Mouse (Mus musculus) lung, adult 18-20 months (tissue): ENCODE data around the gene Kif1b.

Experiments used
- DNase-seq, 2 experiments: peaks; one replicate each; pipeline ENCODE4 v3.0.0; 2022; ENCODE audit warnings: mixed read lengths in 2 of 2

The Kif1b gene

DNA sequence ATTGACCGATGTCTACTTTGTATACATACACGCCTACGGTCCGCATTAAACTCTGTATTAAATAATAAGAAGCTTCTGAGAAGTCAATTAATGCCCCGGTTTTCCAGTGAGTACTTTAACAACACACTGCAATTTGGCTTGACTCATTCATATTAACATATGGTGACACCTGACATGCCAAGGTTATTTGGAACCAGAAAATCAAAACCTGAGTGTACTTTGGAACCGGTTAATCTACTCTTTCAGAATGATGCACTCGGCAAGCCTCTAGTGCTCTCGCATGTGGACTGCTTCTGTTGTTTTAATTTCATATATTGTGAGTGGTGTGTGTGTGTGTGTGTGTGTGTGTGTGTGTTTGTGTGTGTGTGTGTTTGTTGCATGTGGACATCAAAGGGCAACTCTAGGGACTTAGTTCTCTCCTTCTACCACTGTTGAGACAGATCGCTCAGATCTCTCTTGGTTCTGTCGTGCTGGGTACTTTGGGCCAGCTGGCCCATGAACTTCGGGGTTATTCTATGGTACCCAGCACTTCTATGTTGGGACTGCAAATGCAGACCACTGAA lies 6.9 kb upstream of the Kif1b start:
- DNase-seq, result no peak

DNA sequence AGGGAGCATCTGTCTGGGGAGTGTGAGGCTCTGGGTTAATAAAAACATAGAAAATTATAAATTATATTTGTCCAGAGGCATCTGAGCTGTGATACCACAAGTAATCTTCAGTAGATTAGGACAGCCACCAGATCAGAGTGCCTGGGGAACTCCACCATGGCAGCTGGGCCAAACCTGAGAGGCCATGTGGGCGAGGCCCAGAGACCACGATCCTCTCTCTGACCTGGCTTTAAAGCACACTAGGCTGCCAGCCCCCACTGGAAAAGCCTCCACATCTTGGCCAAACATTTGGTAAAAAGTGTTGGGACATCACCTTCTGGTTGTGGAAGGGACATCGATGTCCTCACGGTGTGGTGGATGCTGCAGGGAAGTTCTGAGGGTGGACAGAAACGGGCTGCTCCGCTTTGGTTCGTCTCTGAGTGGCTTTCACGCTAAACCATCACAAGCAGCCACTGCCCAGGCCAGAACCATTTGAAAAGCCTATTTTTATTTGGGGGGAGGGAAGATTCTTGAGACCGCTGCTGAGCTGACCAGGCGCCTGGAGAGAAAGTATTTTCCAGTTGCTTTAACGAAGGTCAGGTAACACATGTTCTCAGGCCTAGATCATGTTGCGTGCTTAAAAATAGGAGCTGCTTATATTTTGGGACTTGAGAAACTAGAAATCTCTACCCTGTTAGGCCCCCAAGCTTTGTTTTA lies 6.2 kb upstream of the Kif1b start:
- no peak for DNase-seq

DNA sequence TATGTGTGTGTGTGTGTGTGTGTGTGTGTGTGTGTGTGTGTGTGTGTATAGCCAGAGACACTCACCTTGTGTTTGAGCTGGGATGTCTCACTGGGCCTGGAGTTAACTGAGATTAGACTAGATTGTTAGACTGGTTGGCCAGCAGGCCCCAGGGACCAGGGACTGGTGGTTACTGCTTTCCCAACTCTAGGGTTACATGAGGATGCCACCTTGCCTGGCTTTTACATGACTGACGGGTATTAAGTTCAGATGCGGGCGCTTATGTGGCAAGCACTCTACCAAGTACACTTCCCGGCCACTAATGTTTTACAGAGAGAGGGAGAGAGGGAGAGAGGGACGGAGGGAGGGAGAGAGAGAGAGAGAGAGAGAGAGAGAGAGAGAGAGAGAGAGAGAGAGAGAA lies 4.5 kb upstream of the Kif1b start:
- no peak for DNase-seq

DNA sequence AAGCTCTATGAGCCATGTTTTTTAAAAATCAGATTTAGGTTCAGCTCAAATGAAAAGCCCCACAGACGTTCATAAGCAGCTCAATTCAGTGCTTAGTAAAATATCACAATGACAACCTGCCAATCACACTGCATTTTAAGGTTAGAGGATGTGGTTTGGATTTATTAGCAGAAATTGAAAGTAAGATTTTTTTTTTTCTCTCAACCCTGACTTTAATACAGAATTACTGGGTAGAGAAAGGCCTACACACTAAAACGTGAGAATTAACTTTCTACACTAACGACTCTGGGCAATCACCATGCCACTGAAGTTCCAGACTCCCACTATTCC lies 963 bp upstream of the Kif1b start:
- DNase-seq, result no peak

DNA sequence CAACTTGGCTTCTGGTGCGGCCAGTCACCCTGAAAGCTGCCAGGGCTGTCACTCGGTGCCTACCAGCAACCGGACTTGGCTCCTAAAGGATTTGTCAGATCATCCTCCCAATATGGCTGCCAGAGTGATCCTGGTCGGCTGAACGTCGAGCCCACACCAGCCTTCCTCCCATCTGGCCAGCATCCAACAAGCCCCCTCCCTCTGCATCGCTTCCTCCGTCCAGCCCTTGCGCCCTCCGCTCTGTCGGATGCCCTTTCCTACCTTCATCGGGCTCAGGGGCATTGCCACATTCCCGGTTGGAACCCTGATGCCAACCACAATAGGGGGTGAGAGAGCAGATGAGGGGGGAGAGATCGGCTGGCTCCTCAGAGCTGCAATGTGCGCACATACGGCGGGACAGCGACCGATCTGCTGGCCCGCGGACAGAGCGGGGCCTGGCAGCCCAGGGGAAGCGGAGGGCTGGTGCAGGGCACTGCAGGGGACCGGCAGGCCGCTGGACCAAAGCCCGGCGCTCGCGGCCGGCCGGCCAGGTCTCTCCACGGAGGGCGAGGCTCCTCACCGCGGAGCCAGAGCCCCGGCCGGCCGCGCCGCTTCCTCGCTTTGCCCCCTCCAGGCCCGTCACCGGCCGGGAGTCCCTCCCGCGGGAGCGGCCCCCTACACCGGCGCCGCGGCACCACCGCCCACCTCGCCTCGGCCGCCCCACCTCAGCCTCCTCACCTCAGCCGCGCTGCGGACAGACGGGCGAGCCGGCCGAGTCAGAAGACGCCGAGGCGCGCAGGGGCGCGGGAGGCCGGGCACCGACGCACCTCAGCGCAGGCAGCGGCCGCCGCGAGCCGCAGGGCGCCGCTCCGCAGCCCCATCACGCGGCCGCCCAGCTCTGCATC lies 539 bp downstream of the Kif1b start:
- DNase-seq, result peak; percentile 82 to 85

DNA sequence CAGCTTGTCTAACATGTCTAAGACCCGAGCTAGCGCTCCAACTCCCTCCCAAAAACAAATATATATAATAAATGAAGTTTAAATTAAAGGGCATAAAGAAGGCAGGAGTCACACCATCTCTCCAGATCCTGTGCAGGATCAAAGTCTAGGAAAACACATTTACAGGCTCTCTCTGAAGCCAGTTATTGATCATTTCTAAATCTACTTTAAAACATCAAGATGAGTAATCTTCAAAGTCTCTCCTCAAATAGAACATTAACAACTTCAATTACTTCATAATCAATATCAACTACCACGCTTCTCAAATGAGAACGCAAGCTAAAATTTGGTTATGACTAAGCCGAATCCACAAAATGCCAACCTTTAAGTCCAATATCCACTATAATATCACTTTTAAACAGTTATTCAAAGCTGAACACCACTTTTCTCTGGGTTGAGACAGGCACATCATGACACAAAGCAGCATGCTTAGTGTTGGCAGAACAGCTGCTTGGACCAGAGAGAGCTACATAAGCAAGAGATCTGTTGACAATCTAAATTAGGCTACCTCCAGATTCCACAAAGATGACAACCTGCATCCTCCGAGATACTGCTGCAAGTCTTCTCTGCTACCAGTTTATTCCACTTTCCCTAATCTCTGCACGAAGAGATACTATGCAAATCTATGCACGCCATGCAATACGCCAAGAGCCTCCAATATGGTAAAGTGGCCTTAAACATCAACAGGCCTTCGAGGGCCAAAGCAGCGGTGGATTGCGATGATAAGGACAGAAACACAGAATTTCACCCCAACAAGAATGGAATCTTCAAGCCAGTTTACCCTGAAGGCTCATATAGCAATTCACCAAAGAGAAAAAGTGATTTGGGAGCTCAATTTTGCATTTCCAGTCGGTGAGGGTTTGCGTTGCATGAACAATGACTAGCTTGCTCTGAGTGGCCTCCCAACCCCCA lies 1.5 kb downstream of the Kif1b start:
- no peak for DNase-seq

DNA sequence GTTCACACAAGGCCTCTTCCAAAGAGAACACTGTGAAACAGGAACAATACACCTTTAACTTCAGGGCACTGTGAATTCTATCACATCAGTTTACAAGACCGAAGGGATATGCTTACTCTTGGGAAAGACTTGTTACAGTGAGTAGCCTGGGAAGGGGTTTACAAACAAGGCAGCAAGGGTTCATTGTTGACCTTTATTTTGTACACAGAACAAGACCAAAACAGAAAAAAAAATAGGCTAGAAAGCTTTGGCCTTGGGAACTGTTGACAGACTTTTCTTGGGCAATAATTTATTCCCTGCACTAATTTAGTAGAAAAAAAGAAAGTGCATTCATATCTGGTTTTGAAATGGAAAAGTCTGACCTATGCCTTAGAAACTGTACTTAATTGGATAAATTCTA lies 3.0 kb downstream of the Kif1b start:
- no peak for DNase-seq

DNA sequence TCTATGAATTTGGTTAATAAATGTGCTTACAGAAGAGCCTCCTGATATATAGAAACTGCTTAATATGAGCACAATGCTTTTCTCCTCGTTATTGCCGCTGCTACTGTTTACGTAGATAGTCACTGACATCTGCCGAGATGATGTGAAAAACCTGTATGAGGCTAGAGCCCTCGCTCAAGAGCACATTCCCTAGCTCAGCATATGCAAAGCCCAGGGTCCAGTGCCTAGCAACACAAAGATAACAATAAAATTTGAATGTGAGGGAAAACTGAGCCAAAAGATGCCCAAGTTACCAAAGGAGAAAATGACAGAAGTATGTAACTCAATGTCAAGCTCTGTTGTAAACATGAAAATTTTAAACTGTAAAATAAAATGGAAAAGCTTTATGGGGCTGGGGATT lies 4.0 kb downstream of the Kif1b start:
- DNase-seq, result no peak

DNA sequence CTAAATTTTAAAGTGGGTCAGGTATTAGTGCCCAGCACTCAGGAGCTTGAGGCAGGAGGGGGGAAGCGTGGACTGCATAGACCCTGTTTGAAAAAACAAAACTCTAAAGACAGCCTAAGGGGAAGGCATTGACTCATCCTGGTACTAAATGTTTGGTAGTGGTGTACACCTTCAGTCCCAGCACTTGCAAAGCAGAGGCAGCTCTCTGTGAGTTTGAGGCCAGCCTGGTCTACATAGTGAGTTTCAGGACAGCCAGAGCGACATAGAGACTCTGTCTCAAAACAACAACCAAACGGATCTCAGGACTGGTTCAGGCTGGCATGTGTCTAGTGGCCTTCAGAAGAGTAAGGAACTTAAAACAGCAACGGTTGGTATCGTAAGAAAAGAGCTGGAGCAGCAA lies 4.7 kb downstream of the Kif1b start:
- no peak for DNase-seq

DNA sequence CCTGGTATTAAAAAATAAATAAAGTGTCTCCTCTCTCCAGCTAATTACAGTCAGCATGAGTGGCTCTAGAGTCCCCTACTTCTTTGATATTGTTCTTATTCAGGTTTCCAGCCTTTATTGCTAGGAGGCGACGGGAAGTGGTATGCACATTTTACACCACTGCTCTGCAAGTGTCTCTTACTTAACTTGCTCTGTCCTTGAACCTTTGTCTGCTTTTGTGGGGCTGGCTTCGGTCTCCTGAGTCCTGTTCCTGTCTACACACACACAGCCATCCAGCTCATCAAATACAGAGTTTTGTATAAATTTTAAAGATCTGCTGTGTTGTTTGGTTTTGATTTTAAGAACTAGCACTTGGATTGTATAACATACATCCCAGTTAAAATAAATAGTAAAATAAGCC lies 5.4 kb downstream of the Kif1b start:
- no peak for DNase-seq

DNA sequence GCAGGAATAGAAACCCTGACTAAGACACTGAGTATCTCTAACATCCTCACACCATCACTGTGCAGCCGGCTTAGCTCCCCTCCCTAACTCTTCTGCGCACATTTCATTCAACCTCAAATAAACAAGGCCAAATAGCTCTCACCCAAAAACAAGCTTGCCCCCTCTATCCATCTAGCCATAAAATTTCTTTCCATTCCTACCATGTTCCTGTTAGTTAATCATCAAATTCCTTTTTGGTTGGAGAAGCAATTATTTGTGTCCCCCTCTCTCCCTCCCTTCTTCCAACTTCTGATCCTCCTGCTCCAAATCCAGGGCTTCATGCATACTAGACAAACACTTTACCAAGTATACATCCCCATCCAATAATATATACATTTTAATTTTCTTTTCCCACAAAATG lies 11.0 kb downstream of the Kif1b start:
- no peak for DNase-seq

DNA sequence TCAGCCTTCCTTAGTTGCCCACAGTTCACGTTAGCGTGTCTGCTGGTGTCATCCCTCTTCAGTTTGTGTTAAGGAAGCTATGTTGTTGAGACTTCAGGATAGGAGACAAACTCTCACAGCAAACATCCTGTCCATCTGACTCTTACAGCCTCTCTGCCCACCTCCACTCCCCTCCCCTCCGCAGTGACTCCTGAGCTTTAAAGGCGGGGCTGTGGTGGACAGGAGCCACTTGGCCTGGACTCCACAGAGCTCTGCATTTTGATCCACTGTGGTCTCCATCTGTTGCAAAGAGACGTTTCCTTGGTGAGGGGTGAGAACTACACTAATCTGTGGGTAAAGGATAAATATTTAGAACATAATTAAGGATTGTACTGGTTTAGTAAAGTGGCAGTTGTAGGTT lies 14.5 kb downstream of the Kif1b start:
- DNase-seq, result no peak

DNA sequence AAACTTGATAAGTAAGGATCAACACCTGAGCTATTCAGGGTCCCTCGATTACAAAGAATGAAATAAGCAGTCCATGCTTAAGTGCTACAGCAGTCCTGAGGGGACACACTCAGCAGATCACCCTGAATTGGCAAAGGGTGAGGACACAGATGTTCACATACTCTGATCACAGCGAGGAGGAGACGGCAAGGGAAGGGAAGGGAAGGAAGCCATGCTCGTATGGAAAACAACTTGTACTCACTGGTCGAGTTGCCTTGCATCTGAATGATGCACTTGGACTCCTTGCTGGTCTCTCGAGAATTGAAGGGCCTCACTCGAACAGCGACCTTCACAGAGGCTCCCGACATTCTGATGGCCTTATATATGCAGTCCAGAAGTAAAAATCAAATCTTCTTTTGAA lies 16.4 kb downstream of the Kif1b start:
- DNase-seq, result no peak

DNA sequence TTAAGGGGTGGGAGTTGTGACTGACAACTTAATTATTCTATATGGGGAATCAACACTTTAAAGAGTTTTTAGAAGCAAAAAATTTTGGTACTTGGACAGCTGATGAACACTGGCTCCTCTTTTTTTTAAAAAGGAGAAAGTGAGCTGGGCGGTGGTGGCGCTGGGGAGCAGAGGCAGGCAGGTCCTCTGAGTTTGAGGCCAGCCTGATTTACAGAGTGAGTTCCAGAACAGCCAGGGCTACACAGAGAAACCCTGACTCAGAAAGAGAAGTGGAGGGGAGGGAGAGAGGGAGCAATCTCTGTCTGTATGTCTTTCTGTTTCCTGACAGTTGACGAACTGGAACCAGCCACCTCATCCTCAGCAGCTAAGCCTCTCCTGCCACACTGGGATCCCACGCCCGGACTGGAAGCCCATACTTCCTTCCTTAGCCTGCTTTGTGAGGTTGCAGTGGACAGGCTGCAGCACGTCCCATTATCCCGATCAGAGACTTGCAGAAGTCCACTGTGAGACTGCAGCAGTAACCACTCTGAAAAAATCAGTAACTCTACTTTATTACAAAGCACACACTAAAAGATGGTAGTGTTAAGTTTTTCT lies 17.2 kb downstream of the Kif1b start:
- DNase-seq, result no peak

DNA sequence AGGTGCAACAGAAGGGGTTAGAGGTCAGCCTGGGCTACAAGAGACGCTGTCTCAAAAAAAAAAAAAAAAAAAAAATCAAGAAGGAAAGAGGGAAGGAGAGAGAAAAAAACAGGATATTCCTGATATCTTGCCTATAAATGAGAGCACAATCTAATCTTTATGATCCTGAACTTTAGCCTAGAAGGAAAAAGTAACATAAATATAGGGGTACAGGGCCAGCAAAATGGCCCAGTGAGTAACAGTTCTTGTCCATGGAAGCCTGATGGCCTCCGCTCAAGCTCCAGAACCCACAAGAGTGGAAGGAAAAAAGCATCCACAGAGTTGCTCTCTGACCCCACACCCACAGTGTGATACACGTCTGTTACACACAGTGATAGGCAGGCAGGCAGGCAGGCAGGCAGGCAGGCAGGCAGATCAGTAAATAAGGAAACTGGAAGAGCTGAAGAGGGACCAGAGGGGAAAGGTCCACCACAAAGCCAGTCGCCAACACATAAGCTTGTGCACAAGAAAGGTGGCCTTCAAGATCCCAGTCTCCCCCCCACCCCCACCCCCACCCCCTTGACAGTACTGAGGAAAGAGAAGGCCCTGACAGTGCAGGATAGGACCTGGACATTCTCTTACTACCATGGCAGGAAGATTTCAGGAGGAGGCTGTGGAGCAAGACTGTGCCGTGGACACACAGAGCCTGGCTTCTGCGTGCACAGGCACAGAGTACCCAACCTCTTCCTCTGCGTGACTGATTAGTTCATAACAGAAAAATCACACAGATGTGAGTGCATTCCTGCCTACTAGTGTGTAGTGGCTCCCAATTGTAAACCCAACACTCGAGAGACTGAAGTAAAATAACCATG lies 21.0 kb downstream of the Kif1b start:
- no peak for DNase-seq

DNA sequence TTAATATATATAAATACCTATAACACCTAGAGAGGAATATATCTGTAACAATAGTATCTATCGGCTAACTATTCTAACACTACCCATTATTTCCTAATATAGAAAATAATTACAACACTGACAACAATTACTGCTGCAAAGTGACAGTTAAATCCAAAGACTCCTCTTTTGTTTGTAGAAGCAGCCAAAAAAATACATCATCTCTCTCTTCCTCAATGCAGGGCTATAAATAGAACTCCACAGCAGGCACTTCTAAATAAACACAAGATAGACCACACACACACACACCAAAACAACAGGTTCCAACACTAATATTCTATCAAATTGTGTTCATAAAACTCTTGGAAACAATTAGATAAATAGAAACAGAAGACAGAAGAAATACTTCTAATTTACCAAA lies 21.8 kb downstream of the Kif1b start:
- DNase-seq, result no peak

DNA sequence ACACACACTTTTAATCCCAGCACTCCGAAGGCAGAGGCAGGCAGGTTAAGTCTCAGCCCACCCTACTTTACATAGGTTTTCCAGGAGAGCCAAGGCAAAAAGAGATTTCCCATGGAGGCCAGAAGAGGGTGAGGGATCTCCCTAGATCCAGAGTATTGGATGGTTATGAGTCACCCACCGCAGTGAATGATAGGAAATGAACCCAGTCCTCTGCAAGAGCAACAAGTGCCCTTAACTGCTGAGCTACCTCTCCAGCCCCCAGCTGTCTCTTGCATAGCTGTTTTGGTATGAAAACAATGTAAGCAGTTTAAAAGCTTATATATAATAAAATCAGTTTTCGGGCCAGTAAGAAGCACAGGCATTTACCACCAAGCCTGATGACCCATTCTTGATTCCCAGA lies 24.5 kb downstream of the Kif1b start:
- no peak for DNase-seq

DNA sequence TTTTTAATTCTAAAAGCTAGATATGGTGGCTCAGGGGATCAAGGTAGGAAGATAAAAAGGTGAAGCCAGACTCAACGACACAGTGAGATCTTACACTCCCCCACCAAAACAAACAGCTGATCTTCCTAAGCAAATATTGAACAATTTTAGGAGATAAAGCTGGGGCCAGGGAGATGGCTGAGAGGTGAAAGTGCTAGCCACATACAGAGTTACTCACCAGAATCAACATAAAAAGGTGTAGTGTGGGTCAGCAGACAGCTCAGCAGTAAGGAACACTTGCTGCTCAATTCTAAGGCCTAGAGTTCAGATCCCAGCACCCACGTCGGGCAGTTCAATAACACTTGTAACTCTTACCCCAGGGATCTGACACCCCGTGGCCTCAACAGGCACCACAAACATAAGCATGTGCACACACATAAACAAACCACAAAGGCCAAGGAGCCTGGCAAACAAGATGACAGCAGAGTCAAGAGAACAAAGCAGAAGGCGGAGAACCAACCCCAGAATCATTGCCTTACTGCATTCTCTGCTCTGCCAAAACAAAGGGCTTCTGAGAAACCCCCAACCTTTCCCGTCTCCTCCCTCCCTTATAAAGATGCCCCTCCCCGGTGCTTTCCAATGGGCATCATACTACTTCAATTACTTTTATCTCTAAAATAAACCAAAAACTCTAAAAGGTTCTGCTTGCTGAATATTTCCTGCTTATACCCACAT lies 25.3 kb downstream of the Kif1b start:
- DNase-seq, result no peak

DNA sequence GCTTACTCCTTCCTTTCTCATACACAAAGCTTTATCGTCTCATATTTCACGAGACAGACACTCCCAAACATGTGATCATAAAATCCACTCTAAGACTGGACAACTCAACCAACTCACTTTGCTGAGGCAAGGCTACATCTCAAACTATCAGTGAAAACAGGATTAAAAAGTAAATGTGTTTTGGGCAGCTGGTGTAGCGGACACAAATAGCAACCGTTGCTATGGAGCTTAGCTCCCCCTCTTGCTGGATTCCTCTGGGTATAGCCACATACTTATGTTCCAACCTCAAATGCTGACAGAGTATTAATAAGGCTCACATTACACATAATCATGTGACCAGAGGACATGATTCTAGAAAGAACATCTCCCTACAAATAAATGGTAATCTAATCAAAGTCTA lies 29.9 kb downstream of the Kif1b start:
- peak in 1 of 2 experiments; percentile 58 for DNase-seq

DNA sequence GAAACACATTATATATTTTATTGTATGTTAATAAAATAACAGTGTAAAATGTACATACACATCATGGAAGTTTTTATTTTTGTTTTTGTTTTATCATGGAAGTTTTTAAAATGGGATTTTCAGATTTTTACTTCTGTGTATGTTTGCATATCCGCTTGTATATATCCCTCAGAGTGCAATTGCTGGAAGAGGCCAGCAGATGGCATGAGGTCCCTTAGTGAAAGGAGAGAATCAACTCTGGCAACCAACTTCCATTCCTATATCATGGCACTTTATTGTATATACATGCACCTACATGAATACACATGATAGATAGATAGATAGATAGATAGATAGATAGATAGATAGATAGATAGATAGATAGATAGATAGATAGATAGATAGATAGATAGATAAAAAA lies 34.4 kb downstream of the Kif1b start:
- DNase-seq, result no peak

DNA sequence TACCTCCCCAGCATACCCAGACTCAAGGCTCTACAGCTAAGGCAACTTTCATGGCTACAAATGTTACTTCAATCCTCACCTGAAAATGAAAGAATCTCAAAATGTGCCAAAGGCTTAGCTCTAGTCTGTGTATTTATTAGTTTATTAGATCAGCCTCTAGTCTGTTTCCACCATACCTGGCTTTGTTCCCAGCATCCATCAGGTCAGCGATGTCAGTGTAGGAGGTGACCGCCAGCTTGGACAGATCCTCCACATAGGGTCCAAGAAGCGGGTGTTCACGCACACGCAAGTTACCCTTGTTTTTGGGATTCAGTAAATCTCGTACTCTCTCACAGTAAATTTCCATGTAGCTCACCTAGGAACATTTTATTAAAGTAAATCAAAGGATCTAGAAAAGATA lies 37.0 kb downstream of the Kif1b start:
- DNase-seq, result no peak
